Comparison of ENCODE assay signal across 7 mouse cellular contexts in genomic region chr3:40799530-40800372, GRCm38 (mm10). TPM values are rescaled to one million over a fixed set of nuclear protein-coding genes. Genes with fewer than 3 reads are reported as not detected.
DNase-seq lines count a peak whose midpoint lies in the region; ATAC-seq and TF ChIP-seq lines count a peak whose summit lies in the region.

TSS of gene Plk4 (plus strand) at chr3:40800019.

- peaks cover 34% of the 10 kb centered on the region for H3K36me3 ChIP-seq in embryonic facial prominence, embryonic 10.5 days (replicated peaks)
- no peaks in the 10 kb centered on the region for H3K36me3 ChIP-seq in intestine, postnatal 0 days (ENCODE audit: control insufficient read depth, insufficient read depth)
- H3K36me3 ChIP-seq in midbrain, embryonic 12.5 days: peaks cover 10% of the 10 kb centered on the region; the same call in 1 of the 2 replicates
- no peaks in the 10 kb centered on the region for H3K36me3 ChIP-seq in small intestine, adult 2 months (ENCODE audit: control insufficient read depth, insufficient read depth, low read length)

- no peak for TF ChIP-seq CTCF in intestine, postnatal 0 days (IDR thresholded peaks at IDR 0.05; ENCODE audit: low read depth)
- TF ChIP-seq CTCF in small intestine, adult 2 months (IDR thresholded peaks at IDR 0.05; ENCODE audit: extremely low read depth, insufficient read length, insufficient replicate concordance, low read depth, low read length): no peak

- H3K27ac ChIP-seq in embryonic facial prominence, embryonic 10.5 days (replicated peaks): peak within 1 kb of the TSS; percentile 95
- H3K27ac ChIP-seq in intestine, postnatal 0 days (ENCODE audit: low read depth, low read length): peak within 1 kb of the TSS; percentile 76
- H3K27ac ChIP-seq in midbrain, embryonic 12.5 days (replicated peaks): peak within 1 kb of the TSS; percentile 52
- 0 out of 2 replicates have a peak within 1 kb of the TSS, but pooled peaks have one; percentile 5 for H3K27ac ChIP-seq in small intestine, adult 2 months (ENCODE audit: insufficient read depth, low read depth, low read length)

- H3K4me1 ChIP-seq in embryonic facial prominence, embryonic 10.5 days: peaks cover 22% of the 10 kb centered on the region
- H3K4me1 ChIP-seq in intestine, postnatal 0 days (replicated peaks; ENCODE audit: control insufficient read depth, insufficient read depth, low read length): no peaks in the 10 kb centered on the region
- peaks cover 11% of the 10 kb centered on the region for H3K4me1 ChIP-seq in midbrain, embryonic 12.5 days
- H3K4me1 ChIP-seq in small intestine, adult 2 months (ENCODE audit: control insufficient read depth, insufficient read depth, insufficient read length, low read length): no peaks in the 10 kb centered on the region; the same call in 1 of the 2 replicates

- peak within 1 kb of the TSS; percentile 70 for H3K9ac ChIP-seq in intestine, postnatal 0 days (ENCODE audit: low read depth, low read length)
- H3K9ac ChIP-seq in midbrain, embryonic 12.5 days (replicated peaks): peak within 1 kb of the TSS; percentile 87

- H3K4me3 ChIP-seq in embryonic facial prominence, embryonic 10.5 days: peak within 1 kb of the TSS; percentile 98
- peak within 1 kb of the TSS; percentile 89 for H3K4me3 ChIP-seq in intestine, postnatal 0 days (ENCODE audit: low read depth, low read length)
- H3K4me3 ChIP-seq in midbrain, embryonic 12.5 days: peak within 1 kb of the TSS; percentile 89
- H3K4me3 ChIP-seq in small intestine, adult 2 months (ENCODE audit: low read depth, low read length): peak within 1 kb of the TSS; percentile 82

- DNase-seq in adrenal gland, postnatal 10 days: peak; percentile 97
- peak; percentile 96 for DNase-seq in embryonic facial prominence, embryonic 10.5 days (ENCODE audit: low spot score)
- peak; percentile 62 for DNase-seq in gonadal fat pad, adult 2 months (ENCODE audit: low read depth)
- DNase-seq in left cerebral cortex, postnatal 4 days: peak; percentile 98

- peak; percentile 35; the same call in 1 of the 2 replicates for TF ChIP-seq POLR2A in small intestine, adult 2 months (IDR thresholded peaks at IDR 0.05; ENCODE audit: low read depth, low read length)

- peak within 1 kb of the TSS; percentile 98 for H3K4me2 ChIP-seq in intestine, postnatal 0 days (replicated peaks; ENCODE audit: low read depth)
- H3K4me2 ChIP-seq in midbrain, embryonic 12.5 days (replicated peaks): peak within 1 kb of the TSS; percentile 91

- peak; percentile 98 for ATAC-seq in intestine, postnatal 0 days
- ATAC-seq in midbrain, embryonic 12.5 days (ENCODE audit: low FRiP score, low read depth): peak; percentile 97

- no peaks in the 10 kb centered on the region for H3K9me3 ChIP-seq in embryonic facial prominence, embryonic 10.5 days
- H3K9me3 ChIP-seq in intestine, postnatal 0 days (ENCODE audit: control insufficient read depth): no peaks in the 10 kb centered on the region
- H3K9me3 ChIP-seq in midbrain, embryonic 12.5 days: no peaks in the 10 kb centered on the region

- WGBS in embryonic facial prominence, embryonic 10.5 days: 2% methylated on average over 66 of the region's 66 CpGs
- WGBS in intestine, postnatal 0 days: 2% methylated on average over 66 of the region's 66 CpGs
- WGBS in midbrain, embryonic 12.5 days: 2% methylated on average over 66 of the region's 66 CpGs
- 2% methylated on average over 66 of the region's 66 CpGs for WGBS in small intestine, adult 2 months

- intact Hi-C loops in left cerebral cortex, postnatal 4 days (cut with DNase I): no loop called here

- no peaks in the 10 kb centered on the region for H3K27me3 ChIP-seq in embryonic facial prominence, embryonic 10.5 days (replicated peaks; ENCODE audit: low read depth, poor library complexity, severe bottlenecking)
- no peaks in the 10 kb centered on the region for H3K27me3 ChIP-seq in intestine, postnatal 0 days (replicated peaks; ENCODE audit: control insufficient read depth, insufficient read depth, low read length)
- H3K27me3 ChIP-seq in midbrain, embryonic 12.5 days: no peaks in the 10 kb centered on the region
- no peaks in the 10 kb centered on the region for H3K27me3 ChIP-seq in small intestine, adult 2 months (ENCODE audit: control insufficient read depth, insufficient read depth, low read length)

RNA-seq across cellular contexts. Expression of gene Plk4, which starts in this region (rescaled TPM):
- total RNA-seq in adrenal gland, postnatal 10 days (2021): 10 to 100 TPM; 12.3 to 15.1 TPM
- 83.9 and 84.1 TPM in 2 replicates for polyA plus RNA-seq in embryonic facial prominence, embryonic 10.5 days (2016; fragmentation: Nextera tagmentation; extraction: Ambion mirVana)
- polyA plus RNA-seq in gonadal fat pad, adult 2 months (2012; rRNA removed): 2.5 and 2.7 TPM in 2 replicates
- 9.1 and 10.9 TPM in 2 replicates for polyA plus RNA-seq in intestine, postnatal 0 days (2015; fragmentation: Nextera tagmentation; extraction: Ambion mirVana)
- total RNA-seq in left cerebral cortex, postnatal 4 days (2021): 10 to 100 TPM; 10.8 to 11.8 TPM
- polyA plus RNA-seq in midbrain, embryonic 12.5 days (2016; fragmentation: Nextera tagmentation; extraction: Ambion mirVana): 54.7 and 55.2 TPM in 2 replicates
- polyA plus RNA-seq in small intestine, adult 2 months (2012; rRNA removed): 0.42 and 1.1 TPM in 2 replicates

Comparison
In these comparisons a context has a peak if more than half of its experiments do, and no peak if none do; other contexts are left out.
1. Peak in every context shown above with its lines: DNase-seq, ATAC-seq, H3K4me3 ChIP-seq and H3K27ac ChIP-seq.
2. H3K27ac ChIP-seq: peak in every context shown above with its lines; median percentile 95 in embryonic facial prominence, embryonic 10.5 days; 76 in intestine, postnatal 0 days; 52 in midbrain, embryonic 12.5 days; 5 in small intestine, adult 2 months.